Mouse (Mus musculus) embryonic facial prominence, embryonic 13.5 days (tissue): ENCODE measurements around the gene Calcoco2. TPM values are rescaled to one million over a fixed set of nuclear protein-coding genes. Genes with fewer than 3 reads are reported as not detected.

Source experiments
- ATAC-seq: fragments of 200-750 bp; cut with Nextera tagmentation; 2 replicates; pipeline ENCODE4 v1.8.0; 2017; ENCODE audit warnings: low read depth; ENCODE audit not compliant: insufficient number of reproducible peaks, insufficient read depth, low FRiP score, low TSS enrichment
- H3K27ac ChIP-seq: fragments of 300-500 bp; sonication (generic); 2 replicates; pipeline ENCODE4 v1.5.1; 2015; ENCODE audit warnings: moderate library complexity, mild to moderate bottlenecking, inconsistent platforms
- H3K27me3 ChIP-seq: fragments of 300-500 bp; sonication (generic); 2 replicates; pipeline ENCODE4 v1.6.1; 2015; ENCODE audit warnings: mild to moderate bottlenecking, inconsistent platforms
- H3K36me3 ChIP-seq: fragments of 300-500 bp; sonication (generic); 2 replicates; pipeline ENCODE4 v1.6.1; 2015; ENCODE audit warnings: mild to moderate bottlenecking, inconsistent platforms
- H3K4me1 ChIP-seq: fragments of 300-500 bp; sonication (generic); 2 replicates; pipeline ENCODE4 v1.6.1; 2015; ENCODE audit warnings: inconsistent platforms
- H3K4me2 ChIP-seq: fragments of 300-500 bp; sonication (generic); 2 replicates; pipeline ENCODE4 v1.6.1; 2015; ENCODE audit warnings: moderate library complexity, mild to moderate bottlenecking, inconsistent platforms
- H3K4me3 ChIP-seq: fragments of 300-500 bp; sonication (generic); 2 replicates; pipeline ENCODE4 v1.5.1; 2015; ENCODE audit warnings: mild to moderate bottlenecking, inconsistent platforms
- H3K9ac ChIP-seq: fragments of 300-500 bp; sonication (generic); 2 replicates; pipeline ENCODE4 v1.6.1; 2015; ENCODE audit warnings: mild to moderate bottlenecking, inconsistent platforms
- H3K9me3 ChIP-seq: fragments of 300-500 bp; sonication (generic); 2 replicates; pipeline ENCODE4 v1.6.1; 2016; ENCODE audit warnings: inconsistent platforms
- WGBS: fragments of 180-500 bp; shearing (Covaris S2); methylation state at CpG from one replicate; pipeline ENCODE4 v1.1.7; 2015; ENCODE audit warnings: mixed read lengths; 5-methylcytosine and 5-hydroxymethylcytosine counted together
- polyA plus RNA-seq: library from polyadenylated mRNA; unstranded; fragments of >200 nt; fragmentation: Nextera tagmentation; extraction: Ambion mirVana; gene quantifications from 2 replicates; pipeline ENCODE4 v1.2.1, GENCODE M21; 2015

Calcoco2 gene
- polyA plus RNA-seq, 1 experiment from 2014 or later: not detected

- Histone ChIP-seq H3K27me3 (no peaks in the 10 kb centered on the region), H3K36me3 (peaks cover 15% of the 10 kb centered on the region), H3K4me3 (peak overlapping the region; percentile 83), H3K9ac (peak overlapping the region; percentile 46; the same call in 1 of the 2 replicates), H3K27ac (peak overlapping the region; percentile 76), H3K4me2 (peak overlapping the region; percentile 58), H3K9me3 (no peaks in the 10 kb centered on the region), H3K4me1 (peaks cover 14% of the 10 kb centered on the region)
- ATAC-seq: no peak
- WGBS: 64% methylated on average over 13 of the region's 13 CpGs
These were observed 35.3 kb downstream of the Calcoco2 start for GRCm38 (mm10) chr11:96076221-96077105.

- H3K27ac ChIP-seq: peak within 1 kb of the TSS; percentile 76
- whole genome bisulfite sequencing: under 1% methylated on average over 37 of the region's 37 CpGs
- peaks cover 14% of the 10 kb centered on the region for H3K4me1 ChIP-seq
- H3K4me3 ChIP-seq: peak within 1 kb of the TSS; percentile 83
- no peaks in the 10 kb centered on the region for H3K9me3 ChIP-seq
- peaks cover 23% of the 10 kb centered on the region for H3K36me3 ChIP-seq
- H3K9ac ChIP-seq: peak within 1 kb of the TSS; percentile 88
- no peaks in the 10 kb centered on the region for H3K27me3 ChIP-seq
- peak; percentile 96 for ATAC-seq
- H3K4me2 ChIP-seq: peak within 1 kb of the TSS; percentile 90
These were observed 36.1 kb downstream of the Calcoco2 start, which contains the start of gene Atp5g1 for GRCm38 (mm10) chr11:96075509-96076220. Atp5g1 (minus strand) TSS chr11:96075670.

- H3K4me2 ChIP-seq: peak overlapping the region; percentile 90
- under 1% methylated on average over 15 of the region's 15 CpGs for WGBS
- H3K4me1 ChIP-seq: peaks cover 14% of the 10 kb centered on the region
- no peaks in the 10 kb centered on the region for H3K9me3 ChIP-seq
- H3K27me3 ChIP-seq: no peaks in the 10 kb centered on the region
- H3K9ac ChIP-seq: peak overlapping the region; percentile 88
- H3K27ac ChIP-seq: peak overlapping the region; percentile 62
- peaks cover 28% of the 10 kb centered on the region for H3K36me3 ChIP-seq
- peak overlapping the region; percentile 83 for H3K4me3 ChIP-seq
- ATAC-seq: no peak
These were observed 36.6 kb downstream of the Calcoco2 start for GRCm38 (mm10) chr11:96075177-96075508.

- Histone ChIP-seq H3K4me3 (peak overlapping the region; percentile 83), H3K27ac (peak overlapping the region; percentile 62; the same call in 1 of the 2 replicates), H3K27me3 (no peaks in the 10 kb centered on the region), H3K9ac (peak overlapping the region; percentile 88), H3K9me3 (no peaks in the 10 kb centered on the region), H3K36me3 (peaks cover 28% of the 10 kb centered on the region), H3K4me1 (peaks cover 14% of the 10 kb centered on the region), H3K4me2 (peak overlapping the region; percentile 90)
- ATAC-seq: no peak
- WGBS: 21% methylated on average over 17 of the region's 17 CpGs
These were observed 37.2 kb downstream of the Calcoco2 start for GRCm38 (mm10) chr11:96074351-96075176.

- no peak overlapping the region for H3K27ac ChIP-seq
These were observed 38.3 kb downstream of the Calcoco2 start for GRCm38 (mm10) chr11:96073295-96073993.

GRCm38 (mm10) chr11:96071013-96071412 lies 40.8 kb downstream of the Calcoco2 start:
- Histone ChIP-seq H3K4me1 (peaks cover 14% of the 10 kb centered on the region), H3K9ac (no peak overlapping the region), H3K27me3 (no peaks in the 10 kb centered on the region), H3K4me2 (no peak overlapping the region), H3K9me3 (no peaks in the 10 kb centered on the region), H3K4me3 (no peak overlapping the region), H3K27ac (no peak overlapping the region), H3K36me3 (peaks cover 28% of the 10 kb centered on the region)
- ATAC-seq: no peak
- WGBS: 94% methylated on average over 1 of the region's 1 CpGs

More at GRCm38 (mm10) chr11:96073295-96073993, 38.3 kb downstream of the Calcoco2 start:
- H3K36me3 ChIP-seq: peaks cover 28% of the 10 kb centered on the region
- no peaks in the 10 kb centered on the region for H3K9me3 ChIP-seq
- 81% methylated on average over 9 of the region's 9 CpGs for WGBS
- 0 out of 2 replicates have a peak overlapping the region, but pooled peaks have one; percentile 83 for H3K4me3 ChIP-seq
- ATAC-seq: no peak
- H3K4me1 ChIP-seq: peaks cover 14% of the 10 kb centered on the region
- peak overlapping the region; percentile 90; the same call in 1 of the 2 replicates for H3K4me2 ChIP-seq
- H3K27me3 ChIP-seq: no peaks in the 10 kb centered on the region
- H3K9ac ChIP-seq: peak overlapping the region; percentile 88; the same call in 1 of the 2 replicates

GRCm38 (mm10) chr11:96070353-96070752 lies 41.4 kb downstream of the Calcoco2 start:
- no peak overlapping the region for H3K9ac ChIP-seq
- H3K27me3 ChIP-seq: no peaks in the 10 kb centered on the region
- H3K9me3 ChIP-seq: no peaks in the 10 kb centered on the region
- H3K4me2 ChIP-seq: no peak overlapping the region
- H3K4me3 ChIP-seq: no peak overlapping the region
- peaks cover 28% of the 10 kb centered on the region for H3K36me3 ChIP-seq
- ATAC-seq: no peak
- H3K4me1 ChIP-seq: peaks cover 17% of the 10 kb centered on the region
- H3K27ac ChIP-seq: no peak overlapping the region
- WGBS: 83% methylated on average over 7 of the region's 7 CpGs

- no peak for ATAC-seq
- Histone ChIP-seq H3K4me1 (peaks cover 15% of the 10 kb centered on the region), H3K4me2 (no peak overlapping the region), H3K27me3 (no peaks in the 10 kb centered on the region), H3K27ac (no peak overlapping the region), H3K9me3 (no peaks in the 10 kb centered on the region), H3K36me3 (peaks cover 22% of the 10 kb centered on the region), H3K9ac (no peak overlapping the region), H3K4me3 (no peak overlapping the region)
- 68% methylated on average over 5 of the region's 5 CpGs for WGBS
These were observed 43.5 kb downstream of the Calcoco2 start for GRCm38 (mm10) chr11:96068231-96068630.

GRCm38 (mm10) chr11:96065215-96065911 lies 46.4 kb downstream of the Calcoco2 start, which contains the start of gene Ube2z:
Ube2z (minus strand) TSS chr11:96065388.
- H3K9ac ChIP-seq: peak within 1 kb of the TSS; percentile 96
- peaks cover 24% of the 10 kb centered on the region for H3K4me1 ChIP-seq
- peak; percentile 98 for ATAC-seq
- H3K4me3 ChIP-seq: peak within 1 kb of the TSS; percentile 94
- no peaks in the 10 kb centered on the region for H3K9me3 ChIP-seq
- no peaks in the 10 kb centered on the region for H3K27me3 ChIP-seq
- WGBS: 6% methylated on average over 41 of the region's 50 CpGs
- peaks cover 20% of the 10 kb centered on the region for H3K36me3 ChIP-seq
- H3K4me2 ChIP-seq: peak within 1 kb of the TSS; percentile 85
- H3K27ac ChIP-seq: peak within 1 kb of the TSS; percentile 81

GRCm38 (mm10) chr11:96064521-96065214 lies 47.1 kb downstream of the Calcoco2 start:
- peaks cover 20% of the 10 kb centered on the region for H3K36me3 ChIP-seq
- H3K4me1 ChIP-seq: peaks cover 24% of the 10 kb centered on the region
- H3K27ac ChIP-seq: peak overlapping the region; percentile 81
- H3K4me3 ChIP-seq: peak overlapping the region; percentile 94
- H3K9me3 ChIP-seq: no peaks in the 10 kb centered on the region
- H3K27me3 ChIP-seq: no peaks in the 10 kb centered on the region
- H3K4me2 ChIP-seq: peak overlapping the region; percentile 85
- peak overlapping the region; percentile 96 for H3K9ac ChIP-seq
- peak; percentile 43 for ATAC-seq
- WGBS: 1% methylated on average over 61 of the region's 64 CpGs
